Mouse (Mus musculus): Measurements from ENCODE around the gene Polr2h.
A peak's percentile ranks its signal among the peaks of the same experiment; 100 is the strongest.

The Polr2h gene

GRCm38 (mm10) chr16:20701729-20702521, 15.5 kb upstream of the Polr2h start:
- no peak for DNase-seq (ENCODE audit: low spot score)

GRCm38 (mm10) chr16:20702522-20702893, 15.0 kb upstream of the Polr2h start:
- DNase-seq (ENCODE audit: low spot score), result peak; percentile 65

DNA sequence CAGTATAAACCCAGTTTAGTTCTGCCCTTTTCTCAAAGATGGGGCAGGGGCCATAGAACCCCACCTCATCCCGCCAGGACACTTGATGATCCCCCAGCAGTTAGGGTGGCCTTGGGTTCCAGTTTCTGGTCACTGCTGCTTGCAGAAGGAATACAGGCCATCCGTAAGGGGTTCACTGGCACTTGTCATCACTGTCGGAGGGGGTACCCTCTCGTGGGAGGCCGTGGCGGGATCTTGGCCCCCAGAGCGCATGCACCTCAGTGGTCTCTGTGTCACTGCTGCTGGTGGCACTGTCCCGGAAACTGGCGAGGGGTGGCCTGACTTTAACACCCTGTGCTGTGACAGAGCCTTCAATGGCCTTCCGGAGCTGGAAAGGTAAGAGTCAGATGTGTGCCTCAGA, 14.4 kb upstream of the Polr2h start:
- DNase-seq (ENCODE audit: low spot score), result no peak

GRCm38 (mm10) chr16:20703699-20704400, 13.6 kb upstream of the Polr2h start:
- no peak for DNase-seq (ENCODE audit: low spot score)

- no peak for DNase-seq (ENCODE audit: low spot score)
Measured at GRCm38 (mm10) chr16:20705786-20706185, 11.7 kb upstream of the Polr2h start.

GRCm38 (mm10) chr16:20706407-20707055, 10.9 kb upstream of the Polr2h start:
- no peak for DNase-seq (ENCODE audit: low spot score)

DNA sequence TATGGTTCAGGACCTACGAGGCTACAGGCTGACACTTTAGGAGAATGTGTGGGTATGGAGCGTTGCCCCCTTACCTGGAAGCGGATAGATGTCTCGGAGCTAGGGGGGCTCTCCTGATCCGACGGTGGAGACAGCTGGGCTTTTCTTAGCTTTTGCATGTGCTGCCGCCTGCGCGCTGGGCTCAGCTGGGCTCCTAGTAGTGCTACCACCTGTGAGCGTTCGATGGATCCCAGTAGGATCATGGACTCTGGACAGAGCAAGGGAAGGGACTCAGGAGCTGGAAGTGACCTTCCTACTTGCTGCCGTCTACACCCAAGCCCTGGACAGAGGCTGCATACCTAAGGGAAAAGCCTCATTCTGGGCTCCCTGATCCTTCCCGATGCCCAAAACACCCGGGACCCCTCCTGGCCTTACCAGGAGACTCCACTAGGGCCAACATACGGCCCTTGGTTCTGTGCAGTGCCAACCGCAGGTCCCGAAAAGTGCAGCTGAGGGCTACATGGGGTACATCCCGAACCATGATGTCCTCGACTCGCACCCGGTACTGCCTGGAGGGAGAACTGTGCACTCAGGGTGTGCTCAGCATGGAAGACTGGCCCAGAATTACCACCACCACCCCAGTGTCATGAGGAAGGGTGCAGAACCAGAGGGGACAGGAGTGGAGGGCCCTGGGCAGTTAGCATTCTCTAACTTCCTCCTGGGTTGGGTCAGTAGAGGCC, 9.1 kb upstream of the Polr2h start:
- no peak for DNase-seq (ENCODE audit: low spot score)

GRCm38 (mm10) chr16:20708939-20709734, 8.3 kb upstream of the Polr2h start:
- no peak for DNase-seq (ENCODE audit: low spot score)

- no peak for DNase-seq (ENCODE audit: low spot score)
Measured at GRCm38 (mm10) chr16:20710370-20710769, 7.1 kb upstream of the Polr2h start.

- no peak for DNase-seq (ENCODE audit: low spot score)
Measured at GRCm38 (mm10) chr16:20710810-20711209, 6.7 kb upstream of the Polr2h start.

GRCm38 (mm10) chr16:20712190-20712589, 5.3 kb upstream of the Polr2h start:
- DNase-seq (ENCODE audit: low spot score), result no peak

DNA sequence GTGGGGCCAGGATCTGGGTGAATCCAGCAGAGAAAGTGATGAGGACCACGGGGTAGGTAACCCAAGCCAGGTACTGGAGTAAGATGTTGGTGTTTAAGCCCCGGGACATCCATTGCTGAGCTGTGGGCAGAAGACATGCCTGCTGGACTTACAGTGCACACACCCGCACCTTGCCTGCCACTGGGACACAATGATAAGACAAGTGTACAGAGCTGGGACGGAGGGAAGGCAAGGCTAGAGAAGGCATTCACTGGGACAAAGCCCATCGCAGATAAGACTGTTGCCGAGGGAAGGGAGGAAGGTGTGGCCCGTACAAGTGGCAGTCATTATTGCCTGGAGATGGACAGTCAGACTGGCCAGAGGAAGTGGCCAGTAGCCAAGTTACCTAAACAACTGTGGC, 4.6 kb upstream of the Polr2h start:
- no peak for DNase-seq (ENCODE audit: low spot score)

- DNase-seq (ENCODE audit: low spot score), result no peak
Measured at GRCm38 (mm10) chr16:20714307-20715080, 3.0 kb upstream of the Polr2h start.

- DNase-seq (ENCODE audit: low spot score), result no peak
Measured at GRCm38 (mm10) chr16:20715161-20715560, 2.3 kb upstream of the Polr2h start.

- DNase-seq (ENCODE audit: low spot score), result no peak
Measured at GRCm38 (mm10) chr16:20715566-20715965, 1.9 kb upstream of the Polr2h start.

DNA sequence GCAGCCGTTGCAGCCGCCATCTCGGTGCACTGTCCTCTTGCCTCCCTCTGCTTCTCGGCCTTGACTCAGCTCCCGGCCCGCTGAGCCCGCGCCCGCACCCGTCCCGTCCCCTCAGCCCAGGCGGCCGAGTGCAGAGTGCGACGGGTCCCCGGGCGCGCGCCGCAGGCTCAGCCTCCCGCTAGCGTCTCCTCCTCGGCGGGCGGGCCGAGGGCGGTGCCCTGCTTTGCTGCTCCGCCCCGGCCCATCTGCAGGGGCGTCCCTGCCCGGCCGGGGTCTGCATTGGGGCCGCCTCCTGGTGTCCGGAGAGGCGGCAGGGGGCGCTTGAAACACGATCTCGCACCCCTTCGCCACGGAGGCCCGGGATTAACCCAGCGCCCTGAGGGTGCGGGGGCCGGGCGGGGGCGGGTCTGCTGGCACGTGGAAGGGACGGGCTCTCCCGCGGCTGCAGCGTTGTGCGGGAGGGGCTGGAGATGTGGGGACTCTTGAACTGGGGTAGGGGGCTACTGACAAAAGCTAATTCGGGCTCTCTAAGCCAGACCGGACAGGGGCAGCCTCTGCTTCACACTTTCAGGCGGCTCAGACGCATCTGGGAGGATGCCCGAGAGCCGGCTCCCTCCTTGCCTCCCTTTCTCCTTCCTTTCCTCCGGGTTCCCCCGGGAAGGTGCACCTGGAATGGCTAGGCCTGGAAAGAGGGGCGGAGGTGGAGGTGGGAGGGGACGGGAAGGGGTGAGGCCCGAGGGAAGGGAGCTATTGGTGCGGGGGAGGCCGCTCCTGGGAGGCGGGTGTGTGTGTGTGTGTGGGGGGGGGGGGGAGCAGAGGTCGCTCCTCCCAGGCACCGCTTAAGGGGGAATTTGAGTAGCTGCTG, 1.3 kb upstream of the Polr2h start:
- DNase-seq (ENCODE audit: low spot score), result peak; percentile 95

- no peak for DNase-seq (ENCODE audit: low spot score)
Measured at GRCm38 (mm10) chr16:20716841-20717180, 654 bp upstream of the Polr2h start.

GRCm38 (mm10) chr16:20717978-20718670, 659 bp downstream of the Polr2h start:
- no peak for DNase-seq (ENCODE audit: low spot score)

- no peak for DNase-seq (ENCODE audit: low spot score)
Measured at GRCm38 (mm10) chr16:20721808-20722207, 4.3 kb downstream of the Polr2h start.

Measured in yolk sac, embryonic 10.5 days (tissue).